Comparison of ENCODE assay signal across 10 mouse cellular contexts in genomic region chr3:104599296-104600150, GRCm38 (mm10). TPM values are rescaled to one million over a fixed set of nuclear protein-coding genes. Genes with fewer than 3 reads are reported as not detected.
A peak's percentile ranks its signal among the peaks of the same experiment; 100 is the strongest.
DNase-seq lines count a peak whose midpoint lies in the region; ATAC-seq lines count a peak whose summit lies in the region.
"Had no signal": no experiment of that assay in that cellular context is flagged by ENCODE, and none has a peak within 500 bp of the region (broad histone marks: within the 10 kb centered on the region; RNA-seq: fewer than 3 reads in every experiment).

No protein-coding gene starts in this region.

- no peak overlapping the region for H3K4me3 ChIP-seq in intestine, embryonic 15.5 days (replicated peaks)
- H3K4me3 ChIP-seq in liver, embryonic 13.5 days (replicated peaks) = no peak overlapping the region
- H3K4me3 ChIP-seq in midbrain, embryonic 14.5 days (replicated peaks; ENCODE audit: low read depth, low read length) = no peak overlapping the region
- H3K4me3 ChIP-seq: forebrain, embryonic 10.5 days had no signal

- H3K9me3 ChIP-seq in intestine, embryonic 15.5 days = no peaks in the 10 kb centered on the region
- no peaks in the 10 kb centered on the region for H3K9me3 ChIP-seq in liver, embryonic 13.5 days (replicated peaks)
- H3K9me3 ChIP-seq in midbrain, embryonic 14.5 days (ENCODE audit: control insufficient read depth, low read length) = no peaks in the 10 kb centered on the region
- H3K9me3 ChIP-seq: forebrain, embryonic 10.5 days; G1E had no signal

- no peak overlapping the region for H3K9ac ChIP-seq in intestine, embryonic 15.5 days
- H3K9ac ChIP-seq in liver, embryonic 13.5 days = 0 out of 2 replicates have a peak overlapping the region, but pooled peaks have one; percentile 33
- H3K9ac ChIP-seq in midbrain, embryonic 14.5 days (replicated peaks; ENCODE audit: low read length) = no peak overlapping the region

- H3K27me3 ChIP-seq in intestine, embryonic 15.5 days (replicated peaks) = no peaks in the 10 kb centered on the region
- H3K27me3 ChIP-seq in liver, embryonic 13.5 days = no peaks in the 10 kb centered on the region
- no peaks in the 10 kb centered on the region for H3K27me3 ChIP-seq in midbrain, embryonic 14.5 days (ENCODE audit: control insufficient read depth, insufficient read depth, low read length)

- peak overlapping the region; percentile 36 for H3K4me2 ChIP-seq in intestine, embryonic 15.5 days (replicated peaks)
- no peak overlapping the region for H3K4me2 ChIP-seq in liver, embryonic 13.5 days
- H3K4me2 ChIP-seq in midbrain, embryonic 14.5 days (ENCODE audit: low read length) = no peak overlapping the region

- 36% methylated on average over 20 of the region's 20 CpGs for WGBS in intestine, embryonic 15.5 days
- WGBS in liver, embryonic 13.5 days (ENCODE audit: insufficient replicate concordance) = 62% methylated on average over 20 of the region's 20 CpGs
- WGBS in midbrain, embryonic 14.5 days = 83% methylated on average over 20 of the region's 20 CpGs

- ATAC-seq in intestine, embryonic 15.5 days = peak; percentile 94
- ATAC-seq in liver, embryonic 13.5 days (ENCODE audit: low read depth) = peak; percentile 66
- ATAC-seq in granulocyte monocyte progenitor cell, adult 5-6 weeks (replicated peaks; ENCODE audit: poor library complexity, severe bottlenecking) = no peak
- no peak for ATAC-seq in midbrain, embryonic 14.5 days (ENCODE audit: low FRiP score, low TSS enrichment)

- H3K27ac ChIP-seq in intestine, embryonic 15.5 days = peak overlapping the region; percentile 82
- H3K27ac ChIP-seq in liver, embryonic 13.5 days = peak overlapping the region; percentile 78
- H3K27ac ChIP-seq in midbrain, embryonic 14.5 days (replicated peaks; ENCODE audit: low read depth, low read length) = no peak overlapping the region
- H3K27ac ChIP-seq: forebrain, embryonic 10.5 days had no signal

- DNase-seq in urinary bladder, postnatal 10 days (ENCODE audit: low spot score) = peak; percentile 14
- DNase-seq in urinary bladder, postnatal 25 days (ENCODE audit: low spot score) = no peak
- DNase-seq in liver, embryonic 13.5 days = no peak
- peak; percentile 92 for DNase-seq in yolk sac, embryonic 10.5 days (ENCODE audit: low spot score)
- no peak for DNase-seq in spleen, adult 12 weeks (ENCODE audit: low spot score)
- no peak for DNase-seq in midbrain, embryonic 14.5 days

- peaks cover 11% of the 10 kb centered on the region for H3K4me1 ChIP-seq in intestine, embryonic 15.5 days (replicated peaks)
- H3K4me1 ChIP-seq in liver, embryonic 13.5 days (replicated peaks) = peaks cover 27% of the 10 kb centered on the region
- H3K4me1 ChIP-seq in midbrain, embryonic 14.5 days (ENCODE audit: control insufficient read depth, insufficient read depth, low read length) = no peaks in the 10 kb centered on the region
- H3K4me1 ChIP-seq: forebrain, embryonic 10.5 days had no signal

- H3K36me3 ChIP-seq in intestine, embryonic 15.5 days = no peaks in the 10 kb centered on the region
- H3K36me3 ChIP-seq in liver, embryonic 13.5 days = no peaks in the 10 kb centered on the region
- H3K36me3 ChIP-seq in midbrain, embryonic 14.5 days (ENCODE audit: control insufficient read depth, insufficient read depth, low read length) = no peaks in the 10 kb centered on the region
- H3K36me3 ChIP-seq: forebrain, embryonic 10.5 days; G1E had no signal

RNA-seq across cellular contexts. Expression of gene Slc16a1, which starts 38.9 kb away (rescaled TPM):
- 45.7 and 50.0 TPM in 2 replicates for polyA plus RNA-seq in intestine, embryonic 15.5 days (2015; fragmentation: Nextera tagmentation; extraction: Ambion mirVana)
- 81.9 and 106 TPM in 2 replicates for polyA plus RNA-seq in liver, embryonic 13.5 days (2015; fragmentation: Nextera tagmentation; extraction: Ambion mirVana)
- total RNA-seq in granulocyte monocyte progenitor cell, adult 5-6 weeks (2014; fragmentation: Nextera tagmentation) = 36.4 and 42.5 TPM in 2 replicates
- total RNA-seq in granulocyte monocyte progenitor cell, adult 5-6 weeks (2017) = 85.3 and 88.6 TPM in 2 replicates
- polyA plus RNA-seq in midbrain, embryonic 14.5 days (2014; fragmentation: Nextera tagmentation; extraction: Ambion mirVana) = 7.4 and 8.9 TPM in 2 replicates

Comparison
In these comparisons a context has a peak if more than half of its experiments do, and no peak if none do; other contexts are left out.
1. DNase-seq: peak in urinary bladder, postnatal 10 days (single experiment) and yolk sac, embryonic 10.5 days (single experiment); none in urinary bladder, postnatal 25 days (single experiment), liver, embryonic 13.5 days (single experiment), spleen, adult 12 weeks (single experiment) and midbrain, embryonic 14.5 days (single experiment).
2. ATAC-seq: peak in intestine, embryonic 15.5 days (single experiment) and liver, embryonic 13.5 days (single experiment); none in granulocyte monocyte progenitor cell, adult 5-6 weeks (single experiment) and midbrain, embryonic 14.5 days (single experiment).